Mouse (Mus musculus): ENCODE measurements at regions not wholly inside any gene's neighbourhood (a gene's known extent, or its start where the extent isn't known, plus 50 kb on each side); places are given as distances from the start of the nearest gene placed in this dataset.

- Histone ChIP-seq H3K4me2 (no peak overlapping the region), H3K4me3 (no peak overlapping the region), H3K4me1 (replicated peaks) (no peaks in the 10 kb centered on the region), H3K27me3 (no peaks in the 10 kb centered on the region), H3K9ac (no peak overlapping the region), H3K9me3 (replicated peaks) (no peaks in the 10 kb centered on the region), H3K36me3 (no peaks in the 10 kb centered on the region), H3K27ac (no peak overlapping the region)
- 87% methylated on average over 6 of the region's 6 CpGs for WGBS
- ATAC-seq (replicated peaks; ENCODE audit: insufficient number of reproducible peaks, insufficient read depth, low FRiP score, low read depth), result no peak
These were observed 608.7 kb downstream of the Vrk1 start for GRCm38 (mm10) chr12:106618684-106619083.

GRCm38 (mm10) chr12:106626786-106627185, 616.8 kb downstream of the Vrk1 start:
- WGBS, result 62% methylated on average over 15 of the region's 15 CpGs

GRCm38 (mm10) chr12:106632566-106632965, 622.5 kb downstream of the Vrk1 start:
- H3K36me3 ChIP-seq, result no peaks in the 10 kb centered on the region
- H3K9me3 ChIP-seq (replicated peaks), result no peaks in the 10 kb centered on the region
- no peak overlapping the region for H3K4me3 ChIP-seq
- no peak overlapping the region for H3K27ac ChIP-seq
- WGBS, result 64% methylated on average over 7 of the region's 7 CpGs
- no peaks in the 10 kb centered on the region for H3K27me3 ChIP-seq
- no peak overlapping the region for H3K4me2 ChIP-seq
- H3K9ac ChIP-seq, result no peak overlapping the region
- no peaks in the 10 kb centered on the region for H3K4me1 ChIP-seq (replicated peaks)
- no peak for ATAC-seq (replicated peaks; ENCODE audit: insufficient number of reproducible peaks, insufficient read depth, low FRiP score, low read depth)

More at GRCm38 (mm10) chr12:106626786-106627185, 616.8 kb downstream of the Vrk1 start:
- H3K9me3 ChIP-seq (replicated peaks), result no peaks in the 10 kb centered on the region
- H3K27ac ChIP-seq, result no peak overlapping the region
- H3K4me1 ChIP-seq (replicated peaks), result no peaks in the 10 kb centered on the region
- no peaks in the 10 kb centered on the region for H3K36me3 ChIP-seq
- H3K9ac ChIP-seq, result no peak overlapping the region
- no peak for ATAC-seq (replicated peaks; ENCODE audit: insufficient number of reproducible peaks, insufficient read depth, low FRiP score, low read depth)
- no peaks in the 10 kb centered on the region for H3K27me3 ChIP-seq
- H3K4me2 ChIP-seq, result no peak overlapping the region
- no peak overlapping the region for H3K4me3 ChIP-seq

- 6% methylated on average over 8 of the region's 8 CpGs for WGBS
- no peak for ATAC-seq (replicated peaks; ENCODE audit: insufficient number of reproducible peaks, insufficient read depth, low FRiP score, low read depth)
- Histone ChIP-seq H3K4me2 (no peak overlapping the region), H3K4me3 (no peak overlapping the region), H3K9ac (no peak overlapping the region), H3K27me3 (no peaks in the 10 kb centered on the region), H3K9me3 (replicated peaks) (no peaks in the 10 kb centered on the region), H3K36me3 (no peaks in the 10 kb centered on the region), H3K4me1 (replicated peaks) (no peaks in the 10 kb centered on the region), H3K27ac (no peak overlapping the region)
These were observed 623.1 kb downstream of the Vrk1 start for GRCm38 (mm10) chr12:106633096-106633495.

GRCm38 (mm10) chr12:106658317-106658716, 648.3 kb downstream of the Vrk1 start:
- Histone ChIP-seq H3K4me1 (replicated peaks) (no peaks in the 10 kb centered on the region), H3K36me3 (no peaks in the 10 kb centered on the region), H3K27ac (no peak overlapping the region), H3K27me3 (peaks cover 5% of the 10 kb centered on the region; the same call in 1 of the 2 replicates), H3K9me3 (replicated peaks) (no peaks in the 10 kb centered on the region), H3K4me3 (no peak overlapping the region), H3K4me2 (no peak overlapping the region), H3K9ac (no peak overlapping the region)
- no peak for ATAC-seq (replicated peaks; ENCODE audit: insufficient number of reproducible peaks, insufficient read depth, low FRiP score, low read depth)
- 13% methylated on average over 8 of the region's 8 CpGs for WGBS

GRCm38 (mm10) chr12:106673232-106673766, 663.3 kb downstream of the Vrk1 start:
- Histone ChIP-seq H3K27ac (no peak overlapping the region), H3K4me1 (replicated peaks) (no peaks in the 10 kb centered on the region), H3K4me3 (no peak overlapping the region), H3K36me3 (no peaks in the 10 kb centered on the region), H3K27me3 (no peaks in the 10 kb centered on the region; the same call in 1 of the 2 replicates), H3K9me3 (replicated peaks) (no peaks in the 10 kb centered on the region), H3K4me2 (no peak overlapping the region), H3K9ac (no peak overlapping the region)
- ATAC-seq (replicated peaks; ENCODE audit: insufficient number of reproducible peaks, insufficient read depth, low FRiP score, low read depth), result no peak
- WGBS, result 25% methylated on average over 13 of the region's 13 CpGs

GRCm38 (mm10) chr12:106674741-106675140, 664.7 kb downstream of the Vrk1 start:
- Histone ChIP-seq H3K27ac (no peak overlapping the region), H3K4me2 (no peak overlapping the region), H3K9me3 (replicated peaks) (no peaks in the 10 kb centered on the region), H3K27me3 (no peaks in the 10 kb centered on the region; the same call in 1 of the 2 replicates), H3K9ac (no peak overlapping the region), H3K36me3 (no peaks in the 10 kb centered on the region), H3K4me1 (replicated peaks) (no peaks in the 10 kb centered on the region), H3K4me3 (no peak overlapping the region)
- ATAC-seq (replicated peaks; ENCODE audit: insufficient number of reproducible peaks, insufficient read depth, low FRiP score, low read depth), result no peak
- 89% methylated on average over 1 of the region's 1 CpGs for WGBS

GRCm38 (mm10) chr12:106676136-106676535, 666.1 kb downstream of the Vrk1 start:
- H3K4me2 ChIP-seq, result no peak overlapping the region
- no peaks in the 10 kb centered on the region for H3K9me3 ChIP-seq (replicated peaks)
- no peaks in the 10 kb centered on the region; the same call in 1 of the 2 replicates for H3K27me3 ChIP-seq
- no peaks in the 10 kb centered on the region for H3K36me3 ChIP-seq
- H3K4me1 ChIP-seq (replicated peaks), result no peaks in the 10 kb centered on the region
- H3K9ac ChIP-seq, result no peak overlapping the region
- no peak for ATAC-seq (replicated peaks; ENCODE audit: insufficient number of reproducible peaks, insufficient read depth, low FRiP score, low read depth)
- no peak overlapping the region for H3K27ac ChIP-seq
- 86% methylated on average over 3 of the region's 3 CpGs for WGBS
- H3K4me3 ChIP-seq, result no peak overlapping the region

GRCm38 (mm10) chr12:106676566-106676965, 666.5 kb downstream of the Vrk1 start:
- no peaks in the 10 kb centered on the region for H3K4me1 ChIP-seq (replicated peaks)
- H3K9ac ChIP-seq, result no peak overlapping the region
- no peak for ATAC-seq (replicated peaks; ENCODE audit: insufficient number of reproducible peaks, insufficient read depth, low FRiP score, low read depth)
- H3K4me3 ChIP-seq, result no peak overlapping the region
- no peaks in the 10 kb centered on the region for H3K9me3 ChIP-seq (replicated peaks)
- 63% methylated on average over 7 of the region's 7 CpGs for WGBS
- no peak overlapping the region for H3K27ac ChIP-seq
- no peaks in the 10 kb centered on the region for H3K36me3 ChIP-seq
- H3K27me3 ChIP-seq, result no peaks in the 10 kb centered on the region; the same call in 1 of the 2 replicates
- no peak overlapping the region for H3K4me2 ChIP-seq

GRCm38 (mm10) chr12:106685986-106686385, 676.0 kb downstream of the Vrk1 start:
- no peak for ATAC-seq (replicated peaks; ENCODE audit: insufficient number of reproducible peaks, insufficient read depth, low FRiP score, low read depth)
- Histone ChIP-seq H3K4me3 (no peak overlapping the region), H3K36me3 (no peaks in the 10 kb centered on the region), H3K9me3 (replicated peaks) (no peaks in the 10 kb centered on the region), H3K4me1 (replicated peaks) (no peaks in the 10 kb centered on the region), H3K27ac (no peak overlapping the region), H3K4me2 (no peak overlapping the region), H3K27me3 (peaks cover 10% of the 10 kb centered on the region), H3K9ac (no peak overlapping the region)
- WGBS, result 84% methylated on average over 5 of the region's 5 CpGs

- ATAC-seq (replicated peaks; ENCODE audit: insufficient number of reproducible peaks, insufficient read depth, low FRiP score, low read depth), result no peak
- Histone ChIP-seq H3K27ac (no peak overlapping the region), H3K9ac (no peak overlapping the region), H3K9me3 (replicated peaks) (no peaks in the 10 kb centered on the region), H3K4me2 (no peak overlapping the region), H3K4me1 (replicated peaks) (no peaks in the 10 kb centered on the region), H3K36me3 (no peaks in the 10 kb centered on the region), H3K27me3 (peaks cover 10% of the 10 kb centered on the region), H3K4me3 (no peak overlapping the region)
- WGBS, result 39% methylated on average over 12 of the region's 12 CpGs
These were observed 677.7 kb downstream of the Vrk1 start for GRCm38 (mm10) chr12:106687751-106688150.

GRCm38 (mm10) chr12:106688156-106688740, 678.2 kb downstream of the Vrk1 start:
- Histone ChIP-seq H3K4me2 (no peak overlapping the region), H3K4me3 (no peak overlapping the region), H3K9me3 (replicated peaks) (no peaks in the 10 kb centered on the region), H3K27me3 (peaks cover 10% of the 10 kb centered on the region), H3K4me1 (replicated peaks) (no peaks in the 10 kb centered on the region), H3K9ac (no peak overlapping the region), H3K27ac (no peak overlapping the region), H3K36me3 (no peaks in the 10 kb centered on the region)
- no peak for ATAC-seq (replicated peaks; ENCODE audit: insufficient number of reproducible peaks, insufficient read depth, low FRiP score, low read depth)
- WGBS, result 87% methylated on average over 17 of the region's 17 CpGs
